Comparison of ENCODE assay signal across 8 mouse cellular contexts in genomic region chr1:86486703-86487294, GRCm38 (mm10). TPM values are rescaled to one million over a fixed set of nuclear protein-coding genes. Genes with fewer than 3 reads are reported as not detected.
DNase-seq lines count a peak whose midpoint lies in the region; ATAC-seq and TF ChIP-seq lines count a peak whose summit lies in the region.

No protein-coding gene starts in this region.

- no peak for TF ChIP-seq CTCF in gastrocnemius, adult 2 months (IDR thresholded peaks at IDR 0.05)

- ATAC-seq in forebrain, embryonic 11.5 days (replicated peaks; ENCODE audit: low FRiP score), result no peak
- no peak for ATAC-seq in liver, embryonic 11.5 days (replicated peaks; ENCODE audit: low FRiP score)

- WGBS in forebrain, embryonic 11.5 days, result 11% methylated on average over 13 of the region's 13 CpGs
- 8% methylated on average over 13 of the region's 13 CpGs for WGBS in liver, embryonic 11.5 days

- no peak for DNase-seq in gastrocnemius, adult 2 months
- DNase-seq in gastrocnemius, postnatal 36 days, result no peak
- peak; percentile 54 for DNase-seq in 416B (ENCODE audit: low read depth)
- DNase-seq in forebrain, embryonic 11.5 days (ENCODE audit: low spot score), result no peak
- no peak for DNase-seq in liver, embryonic 11.5 days (ENCODE audit: low spot score)
- no peak for DNase-seq in adrenal gland, postnatal 36 days
- no peak for DNase-seq in frontal cortex, postnatal 25 days (ENCODE audit: low spot score in 2 of 2)
- no peak for DNase-seq in kidney, postnatal 4 days

- H3K27me3 ChIP-seq in forebrain, embryonic 11.5 days (ENCODE audit: control insufficient read depth, insufficient read depth, low read length), result no peaks in the 10 kb centered on the region
- H3K27me3 ChIP-seq in liver, embryonic 11.5 days (replicated peaks; ENCODE audit: control insufficient read depth, insufficient read depth, low read length), result no peaks in the 10 kb centered on the region

- no peaks in the 10 kb centered on the region for H3K9me3 ChIP-seq in forebrain, embryonic 11.5 days (ENCODE audit: control insufficient read depth, low read length)
- H3K9me3 ChIP-seq in liver, embryonic 11.5 days (ENCODE audit: control insufficient read depth, low read length), result no peaks in the 10 kb centered on the region

- peak overlapping the region; percentile 96 for H3K27ac ChIP-seq in gastrocnemius, adult 2 months
- H3K27ac ChIP-seq in forebrain, embryonic 11.5 days (ENCODE audit: low read depth, low read length), result peak overlapping the region; percentile 94
- H3K27ac ChIP-seq in liver, embryonic 11.5 days (ENCODE audit: low read depth, low read length), result peak overlapping the region; percentile 85

- 0 out of 2 replicates have a peak, but pooled peaks cover 2% of the 10 kb centered on the region for H3K4me1 ChIP-seq in forebrain, embryonic 11.5 days (replicated peaks; ENCODE audit: control insufficient read depth, insufficient read depth, low read length)
- peaks cover 16% of the 10 kb centered on the region for H3K4me1 ChIP-seq in liver, embryonic 11.5 days (replicated peaks; ENCODE audit: control insufficient read depth, insufficient read depth, low read length)

- peak overlapping the region; percentile 97 for H3K9ac ChIP-seq in forebrain, embryonic 11.5 days (ENCODE audit: low read length)
- H3K9ac ChIP-seq in liver, embryonic 11.5 days (ENCODE audit: low read depth, low read length), result peak overlapping the region; percentile 73

- peak overlapping the region; percentile 86 for H3K4me2 ChIP-seq in forebrain, embryonic 11.5 days (ENCODE audit: low read depth, low read length, severe bottlenecking)
- peak overlapping the region; percentile 89 for H3K4me2 ChIP-seq in liver, embryonic 11.5 days

- H3K36me3 ChIP-seq in forebrain, embryonic 11.5 days (ENCODE audit: control insufficient read depth, insufficient read depth, low read length), result no peaks in the 10 kb centered on the region
- H3K36me3 ChIP-seq in liver, embryonic 11.5 days (ENCODE audit: control insufficient read depth, insufficient read depth, low read length), result no peaks in the 10 kb centered on the region

- peak overlapping the region; percentile 76 for H3K4me3 ChIP-seq in gastrocnemius, adult 2 months
- H3K4me3 ChIP-seq in forebrain, embryonic 11.5 days (ENCODE audit: low read depth, low read length), result peak overlapping the region; percentile 54
- peak overlapping the region; percentile 85 for H3K4me3 ChIP-seq in liver, embryonic 11.5 days (ENCODE audit: low read depth, low read length)

- intact Hi-C loops in gastrocnemius, adult 2 months (cut with DNase I), result loop anchor here (1.0 to 2.0 kb wide), 3 partner anchors 14 to 45 kb away; no protein-coding TSS in a partner anchor
- intact Hi-C loops in gastrocnemius, postnatal 36 days (cut with DNase I), result loop anchor here (1.0 to 2.0 kb wide), 2 partner anchors 14 to 39 kb away; no protein-coding TSS in a partner anchor

RNA-seq across cellular contexts. Expression of gene Ptma, which starts 39.7 kb away (rescaled TPM):
- total RNA-seq in gastrocnemius, adult 2 months (2021), result 100 to 1,000 TPM in 1 of 2 experiments, 10 to 100 TPM in 1; 58.5 to 108 TPM
- total RNA-seq in gastrocnemius, postnatal 36 days (2021), result 10 to 100 TPM; 74.6 to 88.0 TPM
- 3,230 and 3,412 TPM in 2 replicates for polyA plus RNA-seq in forebrain, embryonic 11.5 days (2014; fragmentation: Nextera tagmentation; extraction: Ambion mirVana)
- 2,666 and 2,805 TPM in 2 replicates for polyA plus RNA-seq in liver, embryonic 11.5 days (2014; fragmentation: Nextera tagmentation; extraction: Ambion mirVana)
- total RNA-seq in adrenal gland, postnatal 36 days (2021), result 100 to 1,000 TPM; 546 to 552 TPM

Comparison
In these comparisons a context has a peak if more than half of its experiments do, and no peak if none do; other contexts are left out.
1. RNA of gene Ptma, which starts 39.7 kb away (total RNA-seq): 546 to 552 TPM in adrenal gland, postnatal 36 days; 58.5 to 108 TPM in gastrocnemius, adult 2 months and 74.6 to 88.0 TPM in gastrocnemius, postnatal 36 days; every median in the first group is over 4 times any median in the second.
2. Peak in every context shown above with its lines, with median percentiles within 50 percentile points of each other: H3K27ac ChIP-seq and H3K4me3 ChIP-seq.